ENCODE assay signal across 8 mouse cellular contexts in genomic region chr1:132306160-132306559, GRCm38 (mm10). TPM values are rescaled to one million over a fixed set of nuclear protein-coding genes. Genes with fewer than 3 reads are reported as not detected.
DNase-seq lines count a peak whose midpoint lies in the region; ATAC-seq and TF ChIP-seq lines count a peak whose summit lies in the region.

No protein-coding gene starts in this region.

- ATAC-seq in kidney, embryonic 16.5 days (ENCODE audit: low FRiP score, low TSS enrichment) = no peak
- no peak for ATAC-seq in G1E (ENCODE audit: extremely low read depth, insufficient number of reproducible peaks, low FRiP score, poor library complexity, severe bottlenecking)

- no peak overlapping the region for H3K4me2 ChIP-seq in kidney, embryonic 16.5 days (replicated peaks; ENCODE audit: low read depth, low read length)

- no peaks in the 10 kb centered on the region for H3K9me3 ChIP-seq in kidney, embryonic 16.5 days (ENCODE audit: low read length)
- no peaks in the 10 kb centered on the region for H3K9me3 ChIP-seq in G1E (replicated peaks)

- peak; percentile 8; the same call in 1 of the 2 replicates for TF ChIP-seq CTCF in G1E (IDR thresholded peaks at IDR 0.05; ENCODE audit: low read depth, low read length)

- DNase-seq in adrenal gland, adult (ENCODE audit: inconsistent age in 2 of 2, low spot score in 1 of 2) = peak; percentile 74 to 91
- DNase-seq in adrenal gland, postnatal 4 days (ENCODE audit: low spot score in 2 of 2) = no peak
- peak; percentile 78 for DNase-seq in kidney, adult 18-20 months
- no peak for DNase-seq in G1E (ENCODE audit: low spot score)
- DNase-seq in embryo, embryonic 10.5 days (ENCODE audit: low spot score) = peak; percentile 64
- DNase-seq in lung, adult 18-20 months = peak; percentile 58 to 66
- DNase-seq in spleen, postnatal 14 days (ENCODE audit: low spot score in 2 of 2) = peak; percentile 50 to 69

- peaks cover 13% of the 10 kb centered on the region for H3K4me1 ChIP-seq in kidney, embryonic 16.5 days (ENCODE audit: insufficient read depth, low read length)
- H3K4me1 ChIP-seq in G1E (ENCODE audit: insufficient read depth, low read depth, low read length) = peaks cover 1% of the 10 kb centered on the region; the same call in 1 of the 2 replicates

- 30% methylated on average over 4 of the region's 4 CpGs for WGBS in kidney, embryonic 16.5 days

- no peak overlapping the region for H3K27ac ChIP-seq in kidney, embryonic 16.5 days (ENCODE audit: low read length)

- no peak overlapping the region for H3K9ac ChIP-seq in kidney, embryonic 16.5 days (replicated peaks; ENCODE audit: low read length)

- no peaks in the 10 kb centered on the region for H3K36me3 ChIP-seq in kidney, embryonic 16.5 days (ENCODE audit: insufficient read depth, low read length)
- no peaks in the 10 kb centered on the region for H3K36me3 ChIP-seq in G1E (replicated peaks)

- no peaks in the 10 kb centered on the region; the same call in 1 of the 2 replicates for H3K27me3 ChIP-seq in kidney, embryonic 16.5 days (ENCODE audit: insufficient read depth, low read length)
- peaks cover 71% of the 10 kb centered on the region for H3K27me3 ChIP-seq in G1E (ENCODE audit: insufficient read depth, low read length)

- no peak overlapping the region for H3K4me3 ChIP-seq in kidney, embryonic 16.5 days (ENCODE audit: low read length)
- no peak overlapping the region for H3K4me3 ChIP-seq in G1E (ENCODE audit: low read depth, low read length)

RNA-seq across cellular contexts. Expression of gene Klhdc8a, which starts 7.7 kb away (rescaled TPM):
- 100 to 1,000 TPM; 100 to 109 TPM for total RNA-seq in adrenal gland, postnatal 4 days (2021)
- polyA plus RNA-seq in kidney, embryonic 16.5 days (2015; fragmentation: Nextera tagmentation; extraction: Ambion mirVana) = 1.8 and 2.1 TPM in 2 replicates
- total RNA-seq in G1E (2014; fragmentation: Nextera tagmentation) = not detected in 2 replicates
- total RNA-seq in G1E (2017) = 0.06 and 0.11 TPM in 2 replicates
- not detected in 2 replicates for polyA plus RNA-seq in G1E (2012)

RNA-seq across cellular contexts. Expression of gene Nuak2, which starts 9.8 kb away (rescaled TPM):
- 1 to 10 TPM; 3.3 to 7.4 TPM for total RNA-seq in adrenal gland, postnatal 4 days (2021)
- polyA plus RNA-seq in kidney, embryonic 16.5 days (2015; fragmentation: Nextera tagmentation; extraction: Ambion mirVana) = 4.3 and 5.5 TPM in 2 replicates
- not detected in 2 replicates for total RNA-seq in G1E (2014; fragmentation: Nextera tagmentation)
- 0.17 and 0.33 TPM in 2 replicates for total RNA-seq in G1E (2017)
- 0.02 TPM in 1 of 2 replicates, not detected in the other for polyA plus RNA-seq in G1E (2012)

Comparison
In these comparisons a context has a peak if more than half of its experiments do, and no peak if none do; other contexts are left out.
1. DNase-seq: peak in adrenal gland, adult (2 of 2), kidney, adult 18-20 months (single experiment), embryo, embryonic 10.5 days (single experiment), lung, adult 18-20 months (2 of 2) and spleen, postnatal 14 days (2 of 2); none in adrenal gland, postnatal 4 days (0 of 2) and G1E (single experiment).
2. RNA of gene Klhdc8a, which starts 7.7 kb away (total RNA-seq): 100 to 109 TPM in adrenal gland, postnatal 4 days; 0.06 to 0.11 TPM in G1E; every median in the first group is over 10 times any median in the second.